Mouse (Mus musculus): Measurements from ENCODE around the gene Slc10a6. TPM values are rescaled to one million over a fixed set of nuclear protein-coding genes. Genes with fewer than 3 reads are reported as not detected.

Slc10a6 gene
- polyA plus RNA-seq, 1 experiment from 2014 or later = 13.8 TPM

- no peaks in the 10 kb centered on the region for H3K9me3 ChIP-seq (ENCODE audit: low read length)
- ATAC-seq (no peak), DNase-seq (ENCODE audit: low spot score) (no peak)
- no peak overlapping the region for H3K27ac ChIP-seq (ENCODE audit: low read length)
- H3K36me3 ChIP-seq (ENCODE audit: insufficient read depth, low read length) = no peaks in the 10 kb centered on the region
- no peaks in the 10 kb centered on the region for H3K27me3 ChIP-seq (replicated peaks; ENCODE audit: insufficient read depth, low read length)
- TF ChIP-seq CTCF (IDR thresholded peaks at IDR 0.05) = no peak
- no peak for TF ChIP-seq EP300 (IDR thresholded peaks at IDR 0.05)
- no peak overlapping the region for H3K4me2 ChIP-seq (replicated peaks; ENCODE audit: low read depth, low read length)
- 43% methylated on average over 3 of the region's 3 CpGs for WGBS
- H3K4me1 ChIP-seq (ENCODE audit: insufficient read depth, low read depth, low read length) = no peaks in the 10 kb centered on the region
- H3K9ac ChIP-seq (replicated peaks; ENCODE audit: low read depth) = no peak overlapping the region
- no peak overlapping the region for H3K4me3 ChIP-seq (ENCODE audit: low read depth, low read length)
These were observed 42.7 kb upstream of the Slc10a6 start for GRCm38 (mm10) chr5:103671858-103672257.

- 66% methylated on average over 2 of the region's 2 CpGs for WGBS
These were observed 36.7 kb upstream of the Slc10a6 start for GRCm38 (mm10) chr5:103665876-103666275.

GRCm38 (mm10) chr5:103664932-103665331 is 35.7 kb upstream of the Slc10a6 start:
- Histone ChIP-seq H3K27me3 (replicated peaks; ENCODE audit: insufficient read depth, low read length) (no peaks in the 10 kb centered on the region), H3K9me3 (ENCODE audit: low read length) (no peaks in the 10 kb centered on the region), H3K4me2 (replicated peaks; ENCODE audit: low read depth, low read length) (no peak overlapping the region), H3K27ac (ENCODE audit: low read length) (no peak overlapping the region), H3K36me3 (ENCODE audit: insufficient read depth, low read length) (no peaks in the 10 kb centered on the region), H3K4me1 (ENCODE audit: insufficient read depth, low read depth, low read length) (no peaks in the 10 kb centered on the region), H3K4me3 (ENCODE audit: low read depth, low read length) (no peak overlapping the region), H3K9ac (replicated peaks; ENCODE audit: low read depth) (no peak overlapping the region)
- WGBS = 69% methylated on average over 9 of the region's 9 CpGs
- TF ChIP-seq EP300 (IDR thresholded peaks at IDR 0.05) (no peak), CTCF (IDR thresholded peaks at IDR 0.05) (no peak)
- ATAC-seq = no peak
- no peak for DNase-seq (ENCODE audit: low spot score)

More at GRCm38 (mm10) chr5:103665876-103666275, 36.7 kb upstream of the Slc10a6 start:
- Histone ChIP-seq H3K36me3 (ENCODE audit: insufficient read depth, low read length) (no peaks in the 10 kb centered on the region), H3K27ac (ENCODE audit: low read length) (no peak overlapping the region), H3K9ac (replicated peaks; ENCODE audit: low read depth) (no peak overlapping the region), H3K4me1 (ENCODE audit: insufficient read depth, low read depth, low read length) (no peaks in the 10 kb centered on the region), H3K27me3 (replicated peaks; ENCODE audit: insufficient read depth, low read length) (no peaks in the 10 kb centered on the region), H3K4me2 (replicated peaks; ENCODE audit: low read depth, low read length) (no peak overlapping the region), H3K9me3 (ENCODE audit: low read length) (no peaks in the 10 kb centered on the region), H3K4me3 (ENCODE audit: low read depth, low read length) (no peak overlapping the region)
- ATAC-seq (no peak), DNase-seq (ENCODE audit: low spot score) (no peak)
- no peak for TF ChIP-seq EP300 (IDR thresholded peaks at IDR 0.05)
- no peak for TF ChIP-seq CTCF (IDR thresholded peaks at IDR 0.05)

- Histone ChIP-seq H3K9ac (replicated peaks; ENCODE audit: low read depth) (no peak overlapping the region), H3K4me2 (replicated peaks; ENCODE audit: low read depth, low read length) (no peak overlapping the region), H3K9me3 (ENCODE audit: low read length) (no peaks in the 10 kb centered on the region), H3K4me1 (ENCODE audit: insufficient read depth, low read depth, low read length) (peaks cover 6% of the 10 kb centered on the region; the same call in 1 of the 2 replicates), H3K36me3 (ENCODE audit: insufficient read depth, low read length) (no peaks in the 10 kb centered on the region), H3K27ac (ENCODE audit: low read length) (no peak overlapping the region), H3K27me3 (replicated peaks; ENCODE audit: insufficient read depth, low read length) (no peaks in the 10 kb centered on the region), H3K4me3 (ENCODE audit: low read depth, low read length) (no peak overlapping the region)
- DNase-seq (ENCODE audit: low spot score) = peak; percentile 88
- WGBS = 23% methylated on average over 3 of the region's 3 CpGs
- TF ChIP-seq EP300 (IDR thresholded peaks at IDR 0.05) (no peak), CTCF (IDR thresholded peaks at IDR 0.05) (peak; percentile 87)
- no peak for ATAC-seq
These were observed 30.4 kb upstream of the Slc10a6 start for GRCm38 (mm10) chr5:103659571-103659970.

GRCm38 (mm10) chr5:103658921-103659320 is 29.7 kb upstream of the Slc10a6 start:
- DNase-seq (ENCODE audit: low spot score) (peak; percentile 55), ATAC-seq (no peak)
- TF ChIP-seq EP300 (IDR thresholded peaks at IDR 0.05) (no peak), CTCF (IDR thresholded peaks at IDR 0.05) (peak; percentile 67)
- Histone ChIP-seq H3K9me3 (ENCODE audit: low read length) (no peaks in the 10 kb centered on the region), H3K4me1 (ENCODE audit: insufficient read depth, low read depth, low read length) (peaks cover 6% of the 10 kb centered on the region; the same call in 1 of the 2 replicates), H3K9ac (replicated peaks; ENCODE audit: low read depth) (no peak overlapping the region), H3K27ac (ENCODE audit: low read length) (no peak overlapping the region), H3K36me3 (ENCODE audit: insufficient read depth, low read length) (no peaks in the 10 kb centered on the region), H3K4me3 (ENCODE audit: low read depth, low read length) (no peak overlapping the region), H3K27me3 (replicated peaks; ENCODE audit: insufficient read depth, low read length) (no peaks in the 10 kb centered on the region), H3K4me2 (replicated peaks; ENCODE audit: low read depth, low read length) (no peak overlapping the region)
- WGBS = 52% methylated on average over 5 of the region's 5 CpGs

- H3K4me3 ChIP-seq (ENCODE audit: low read depth, low read length) = peak within 1 kb of the TSS; percentile 52
- WGBS = 3% methylated on average over 44 of the region's 56 CpGs
- H3K4me2 ChIP-seq (replicated peaks; ENCODE audit: low read depth, low read length) = peak within 1 kb of the TSS; percentile 94
- no peaks in the 10 kb centered on the region for H3K9me3 ChIP-seq (ENCODE audit: low read length)
- DNase-seq (ENCODE audit: low spot score) = peak; percentile 77
- peak; percentile 85 for ATAC-seq
- no peak for TF ChIP-seq EP300 (IDR thresholded peaks at IDR 0.05)
- TF ChIP-seq CTCF (IDR thresholded peaks at IDR 0.05) = peak; percentile 77
- peaks cover 6% of the 10 kb centered on the region; the same call in 1 of the 2 replicates for H3K4me1 ChIP-seq (ENCODE audit: insufficient read depth, low read depth, low read length)
- H3K27ac ChIP-seq (ENCODE audit: low read length) = peak within 1 kb of the TSS; percentile 66
- H3K27me3 ChIP-seq (replicated peaks; ENCODE audit: insufficient read depth, low read length) = no peaks in the 10 kb centered on the region
- H3K36me3 ChIP-seq (ENCODE audit: insufficient read depth, low read length) = no peaks in the 10 kb centered on the region
- peak within 1 kb of the TSS; percentile 66 for H3K9ac ChIP-seq (replicated peaks; ENCODE audit: low read depth)
These were observed 26.3 kb upstream of the Slc10a6 start, which contains the start of gene 1700016H13Rik for GRCm38 (mm10) chr5:103655346-103656118. Gene 1700016H13Rik (minus strand): TSS chr5:103656010.
